Mouse (Mus musculus): ENCODE results near the gene Brpf3.
"Not testable (repeated sequence)": the region's sequence is repeated elsewhere in the genome, so short reads cannot be mapped to it uniquely, and the experiment has no call there.

Brpf3 gene

GRCm38 (mm10) chr17:28800671-28801412 lies at the start of gene Brpf3:
Brpf3 (plus strand) TSS chr17:28801090.
- peak; percentile 75 for DNase-seq

GRCm38 (mm10) chr17:28756447-28756846 lies 44.4 kb upstream of the Brpf3 start:
- no peak for DNase-seq

- DNase-seq, result no peak
Measured at GRCm38 (mm10) chr17:28757470-28757869, 43.4 kb upstream of the Brpf3 start.

- no peak for DNase-seq
Measured at GRCm38 (mm10) chr17:28760736-28761312, 40.1 kb upstream of the Brpf3 start.

- DNase-seq, result peak; percentile 74
Measured at GRCm38 (mm10) chr17:28761871-28762270, 39.0 kb upstream of the Brpf3 start.

- no peak for DNase-seq
Measured at GRCm38 (mm10) chr17:28766203-28766602, 34.7 kb upstream of the Brpf3 start.

- no peak for DNase-seq
Measured at GRCm38 (mm10) chr17:28766781-28767515, 33.9 kb upstream of the Brpf3 start.

GRCm38 (mm10) chr17:28769121-28769874 lies 31.6 kb upstream of the Brpf3 start, which contains the start of gene Mapk13:
Mapk13 (plus strand) TSS chr17:28769297.
- DNase-seq, result no peak

- no peak for DNase-seq
Measured at GRCm38 (mm10) chr17:28769875-28770421, 30.9 kb upstream of the Brpf3 start.

- DNase-seq, result no peak
Measured at GRCm38 (mm10) chr17:28771289-28771688, 29.6 kb upstream of the Brpf3 start.

GRCm38 (mm10) chr17:28774303-28774702 lies 26.6 kb upstream of the Brpf3 start:
- not testable (repeated sequence) for DNase-seq

GRCm38 (mm10) chr17:28775161-28775560 lies 25.7 kb upstream of the Brpf3 start:
- DNase-seq, result peak; percentile 63

GRCm38 (mm10) chr17:28776817-28777216 lies 24.1 kb upstream of the Brpf3 start:
- DNase-seq, result no peak

- peak; percentile 42 for DNase-seq
Measured at GRCm38 (mm10) chr17:28777231-28778005, 23.5 kb upstream of the Brpf3 start.

GRCm38 (mm10) chr17:28779735-28780134 lies 21.2 kb upstream of the Brpf3 start:
- DNase-seq, result no peak

- DNase-seq, result no peak
Measured at GRCm38 (mm10) chr17:28780836-28781235, 20.1 kb upstream of the Brpf3 start.

GRCm38 (mm10) chr17:28781290-28782045 lies 19.4 kb upstream of the Brpf3 start:
- DNase-seq, result no peak

GRCm38 (mm10) chr17:28785036-28785435 lies 15.9 kb upstream of the Brpf3 start:
- DNase-seq, result no peak

- DNase-seq, result no peak
Measured at GRCm38 (mm10) chr17:28787507-28787906, 13.4 kb upstream of the Brpf3 start.

- DNase-seq, result no peak
Measured at GRCm38 (mm10) chr17:28797031-28797430, 3.9 kb upstream of the Brpf3 start.

Measured in kidney, adult 9 months (tissue).